Mouse (Mus musculus) right cerebral cortex, adult 18-20 months (tissue): Measurements from ENCODE around the gene Msantd2.

Source experiments
- DNase-seq: peaks from one replicate; pipeline ENCODE4 v3.0.0; 2022; ENCODE audit warnings: mixed read lengths

Msantd2 gene

DNA sequence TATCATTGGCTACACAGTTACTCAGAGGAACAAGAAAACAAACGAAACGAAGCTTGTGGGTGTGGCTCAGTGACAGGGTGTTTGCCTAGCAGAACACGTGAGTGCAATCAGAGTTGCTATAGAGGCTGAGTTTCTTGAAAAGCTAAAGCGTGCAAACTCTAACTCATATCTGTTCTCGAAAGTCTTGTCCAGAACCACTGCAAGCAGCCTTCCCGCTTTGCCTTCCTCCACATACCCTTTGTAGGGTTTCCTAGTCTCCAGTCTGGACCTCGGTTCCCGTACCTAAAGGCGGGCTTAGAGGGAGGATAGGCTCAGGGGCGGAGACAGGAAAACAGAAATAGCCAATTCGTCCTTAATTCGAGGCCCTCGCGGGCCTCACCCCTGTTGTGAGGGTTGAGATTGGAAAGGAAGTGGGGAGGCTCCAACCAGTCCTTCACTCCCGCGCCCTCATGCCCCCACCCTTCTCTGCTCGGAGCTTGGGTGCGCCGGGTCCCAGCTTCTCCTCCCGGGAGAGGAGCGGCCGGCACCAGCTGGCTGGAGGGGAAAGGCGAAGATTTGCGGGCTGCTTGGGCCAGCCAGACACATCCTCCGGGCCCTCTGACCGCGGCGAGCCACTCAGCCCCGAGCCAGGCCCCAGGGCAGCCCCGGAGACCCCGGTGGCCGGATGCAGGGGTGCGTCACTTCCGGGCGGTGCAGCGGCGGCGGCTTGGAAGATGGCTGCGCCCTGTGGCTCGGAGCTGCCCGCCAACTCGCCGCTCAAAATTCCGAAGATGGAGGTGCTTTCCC, at the start of gene Msantd2:
Gene Msantd2, plus strand, starts transcription at position 709 of the 786 bp plus-strand sequence.
- peak; percentile 90 for DNase-seq

DNA sequence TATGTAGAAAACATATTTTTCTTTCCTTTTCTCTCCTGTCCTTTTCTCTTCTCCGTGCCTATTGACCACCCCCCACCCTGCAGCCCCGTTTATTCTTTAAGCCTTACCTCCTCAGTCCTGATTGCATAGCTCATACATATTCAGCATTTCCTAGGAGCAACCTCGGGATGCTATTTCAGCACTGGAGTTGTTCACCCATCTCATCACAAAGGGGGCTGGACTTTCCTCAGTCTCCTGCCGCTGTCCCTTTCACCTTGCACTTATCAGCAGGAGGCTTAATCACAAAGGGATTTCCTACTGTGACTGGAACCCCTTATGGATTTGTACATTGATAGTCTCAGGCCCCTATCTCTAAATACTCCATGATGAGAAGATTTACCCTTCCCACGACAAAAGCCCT, 36.7 kb upstream of the Msantd2 start:
- no peak for DNase-seq

DNA sequence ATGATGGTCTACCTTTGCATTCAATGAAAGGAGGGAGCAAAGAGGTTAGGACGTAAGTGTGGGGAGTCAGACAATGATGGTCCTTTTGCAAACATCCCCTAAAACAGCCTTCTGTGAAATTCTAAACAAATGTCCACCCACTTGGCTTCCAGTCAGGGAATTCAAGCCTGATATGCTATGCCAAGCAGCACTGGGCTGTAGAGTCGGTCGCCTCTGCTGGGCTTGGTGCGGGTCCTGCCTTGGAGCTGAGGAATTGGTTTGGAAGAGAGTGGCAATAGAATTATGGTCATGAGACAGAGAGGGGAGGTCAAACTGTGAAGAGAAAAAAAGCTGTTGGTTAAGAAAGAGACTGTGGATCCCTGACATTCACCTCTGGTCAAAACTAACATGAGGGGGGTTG, 35.8 kb upstream of the Msantd2 start:
- DNase-seq: no peak

DNA sequence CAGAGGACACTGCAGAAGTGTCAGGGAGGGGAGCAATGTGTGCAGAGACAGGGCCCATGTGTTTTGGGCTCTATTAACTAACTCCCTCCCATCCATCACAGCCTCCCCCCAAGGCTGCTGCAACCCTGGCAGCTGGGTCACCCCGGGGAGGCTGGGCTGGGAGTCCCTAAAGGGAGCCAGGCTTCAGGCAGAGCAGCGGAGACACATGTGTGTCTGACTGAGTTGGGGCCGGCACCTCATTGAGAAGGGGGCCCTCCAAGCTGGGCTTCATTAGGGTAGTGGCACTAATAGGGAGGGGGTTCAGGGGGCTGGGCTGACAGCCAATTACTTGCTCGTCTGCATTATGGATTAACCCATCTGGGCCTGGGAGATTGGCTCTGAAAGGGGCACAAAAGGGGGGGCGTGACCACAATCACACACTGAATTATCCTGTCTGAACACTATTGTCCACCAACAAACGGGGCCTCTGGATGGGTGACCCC, 35.1 kb upstream of the Msantd2 start:
- DNase-seq: no peak

DNA sequence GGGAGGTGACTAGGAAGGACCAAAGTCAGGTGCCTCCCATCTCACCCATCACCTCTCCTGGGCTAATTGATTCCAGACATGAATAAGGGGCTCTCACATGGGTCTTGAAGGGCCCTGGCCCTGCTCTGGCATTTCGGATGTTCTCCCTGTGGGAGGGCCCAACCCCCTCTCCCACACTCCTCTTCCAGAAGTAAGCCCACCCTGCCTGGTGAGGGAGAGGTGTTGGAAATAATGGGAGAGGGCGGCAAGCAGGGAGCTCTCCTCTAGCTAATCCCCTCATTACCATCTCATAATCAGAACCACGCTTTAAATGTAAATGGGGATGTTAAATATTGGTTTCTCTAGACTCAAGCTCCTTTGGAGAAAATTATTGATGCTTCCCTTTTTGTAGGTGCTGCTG, 34.1 kb upstream of the Msantd2 start:
- DNase-seq: no peak

DNA sequence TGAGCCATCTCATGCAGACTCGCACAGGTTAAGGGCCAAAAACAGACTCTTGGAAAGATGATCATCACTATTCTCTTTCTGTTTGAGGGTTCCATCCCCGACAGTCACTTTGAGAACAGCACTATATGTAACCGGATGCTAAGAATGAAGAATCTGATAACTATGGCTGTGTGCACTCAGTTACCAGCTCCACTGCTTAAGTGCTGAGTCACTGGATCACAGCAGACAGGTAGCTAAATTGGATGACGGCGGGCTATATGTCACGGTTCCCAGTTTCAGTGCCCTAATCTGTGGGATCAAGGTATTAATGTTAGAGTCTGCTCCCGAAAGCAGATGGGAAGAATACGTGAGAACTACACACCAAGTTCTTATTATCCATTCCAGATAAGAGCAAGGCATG, 33.3 kb upstream of the Msantd2 start:
- no peak for DNase-seq

DNA sequence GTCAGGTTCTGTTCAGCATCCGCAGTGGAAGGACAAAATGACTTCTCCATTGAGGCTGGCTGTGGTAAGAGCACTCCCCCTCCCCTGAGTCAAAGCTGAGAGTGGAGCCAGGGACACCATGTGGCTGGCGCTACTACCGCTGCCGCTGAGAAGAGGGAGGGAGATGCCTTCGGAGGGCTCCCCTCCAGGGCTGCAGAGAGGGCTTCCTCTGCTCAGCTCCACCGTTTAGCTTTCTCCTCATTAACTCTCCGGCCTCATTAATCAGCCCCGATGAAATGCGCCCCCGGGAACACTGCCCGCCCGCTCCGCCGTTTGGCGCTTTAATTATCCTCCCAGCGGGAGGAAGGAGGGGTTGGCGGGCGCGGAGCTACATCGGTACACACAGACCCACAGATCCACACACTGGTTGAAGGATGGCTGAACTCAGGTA, 32.6 kb upstream of the Msantd2 start:
- DNase-seq: peak; percentile 59

DNA sequence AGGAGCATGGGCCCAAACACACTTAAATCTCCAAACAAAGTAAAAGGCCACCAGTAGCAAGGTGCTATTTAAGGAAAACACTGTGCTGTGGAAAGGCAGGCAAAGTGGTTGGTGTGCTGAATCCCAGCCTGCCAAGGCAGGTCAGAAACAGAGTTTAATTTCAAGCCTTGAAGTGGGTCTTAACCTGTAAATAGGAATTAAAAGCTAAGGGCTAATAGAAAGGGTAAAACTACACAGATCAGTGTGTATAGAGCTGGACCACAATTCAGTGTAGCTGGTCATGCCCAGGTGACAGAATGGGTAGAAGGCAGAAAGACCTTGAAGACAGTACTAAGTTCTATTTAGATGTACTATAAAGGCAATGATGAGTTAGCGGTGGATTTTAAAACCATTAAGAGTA, 32.0 kb upstream of the Msantd2 start:
- no peak for DNase-seq

DNA sequence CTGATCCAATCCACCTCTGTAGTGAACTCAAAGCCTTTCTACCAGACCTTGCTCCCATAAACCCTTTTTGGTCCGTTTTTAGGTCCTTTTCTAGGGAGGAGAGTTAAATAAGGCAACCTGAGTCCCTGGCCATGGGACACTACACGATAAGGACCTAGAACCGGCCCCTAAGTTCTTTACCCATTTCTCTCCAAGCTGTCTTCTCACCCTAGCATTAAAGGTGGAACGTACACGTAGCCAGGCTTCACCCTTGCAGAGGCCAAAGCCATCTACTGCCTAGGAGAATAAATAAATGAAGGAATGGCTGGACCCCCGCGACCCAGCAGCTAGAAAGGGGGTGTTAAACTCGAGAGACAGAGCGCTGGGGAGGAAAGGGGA, 29.5 kb upstream of the Msantd2 start:
- no peak for DNase-seq

DNA sequence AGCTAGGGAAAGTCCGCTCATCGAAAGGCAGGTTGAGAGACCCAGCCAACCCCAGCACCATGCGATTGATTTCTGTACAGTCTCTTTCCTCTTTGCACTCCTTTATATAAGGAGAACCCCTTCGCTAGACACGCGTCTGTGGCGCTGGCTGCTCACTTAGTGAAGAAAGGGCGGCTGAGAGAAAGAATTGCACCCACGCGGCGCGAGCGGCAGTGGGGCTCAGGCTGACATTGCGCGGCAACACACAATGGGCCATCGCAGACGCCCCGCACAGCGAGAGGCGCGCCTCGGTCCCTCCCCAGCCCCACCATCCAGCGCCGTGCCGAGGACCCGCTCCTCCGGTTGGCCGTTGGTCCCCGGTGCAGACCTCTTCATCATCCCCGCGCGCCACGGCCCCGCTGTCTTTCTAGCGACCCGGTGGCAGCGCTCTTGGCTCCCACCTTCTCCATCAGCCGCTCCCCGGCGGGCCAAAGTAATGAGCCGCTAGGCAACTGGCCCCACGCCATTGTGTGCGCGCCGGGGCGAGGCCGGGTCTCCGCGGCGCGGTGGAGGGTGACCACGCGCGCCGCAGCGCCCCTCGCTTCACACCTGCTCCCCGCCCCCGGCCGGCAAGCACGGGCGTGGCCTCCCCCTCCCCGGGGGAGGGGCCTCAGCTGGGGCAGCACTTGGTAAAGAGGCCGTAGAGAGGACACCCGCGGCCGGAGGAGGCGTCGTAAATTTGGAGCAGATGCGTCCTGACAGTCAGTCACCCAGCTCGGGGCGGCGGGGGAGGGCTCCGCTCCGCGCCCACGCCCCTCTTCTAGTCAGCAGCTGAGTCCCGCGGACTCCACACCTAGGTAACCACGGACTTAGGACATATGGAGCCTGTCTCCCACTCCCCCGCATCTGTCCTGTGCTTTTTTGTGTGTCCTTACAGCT, 28.8 kb upstream of the Msantd2 start:
- DNase-seq: peak; percentile 68

DNA sequence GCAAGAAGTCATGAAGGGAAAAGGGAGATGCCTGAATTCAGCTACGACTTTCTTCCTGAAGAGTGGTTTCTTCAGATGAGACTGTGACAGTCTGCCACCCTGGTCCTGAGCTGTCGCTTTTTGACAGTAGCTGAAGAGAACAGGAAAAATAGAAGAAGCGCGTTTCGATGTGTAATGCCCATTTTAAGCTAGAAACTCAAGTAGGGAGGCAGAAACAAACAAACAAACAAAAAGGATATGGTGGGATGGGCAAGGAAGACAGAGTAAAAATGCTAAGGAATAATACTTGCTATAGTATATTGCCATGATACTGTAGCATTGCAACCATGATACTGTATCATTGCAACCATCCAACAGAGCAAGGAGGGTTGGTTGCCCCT, 28.2 kb upstream of the Msantd2 start:
- no peak for DNase-seq

DNA sequence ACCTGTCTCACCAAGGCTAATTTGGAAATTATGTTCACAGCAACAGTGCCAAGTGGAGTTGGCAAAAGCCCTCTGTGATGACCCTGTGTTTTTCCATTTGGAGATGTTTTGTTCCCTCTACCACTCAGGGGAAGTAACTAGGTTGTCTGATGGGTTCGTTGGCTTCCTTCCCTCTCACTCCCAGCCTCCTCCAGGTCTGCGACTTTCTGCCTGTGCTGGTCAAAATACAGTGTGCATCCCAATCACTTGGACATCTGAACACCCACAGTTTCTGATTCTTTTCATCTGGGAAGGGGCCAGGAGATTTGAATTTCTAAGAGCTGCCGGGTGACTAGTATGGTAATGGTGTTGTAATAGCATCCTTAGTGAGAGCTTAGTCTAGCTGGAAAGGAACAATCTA, 27.5 kb upstream of the Msantd2 start:
- no peak for DNase-seq

DNA sequence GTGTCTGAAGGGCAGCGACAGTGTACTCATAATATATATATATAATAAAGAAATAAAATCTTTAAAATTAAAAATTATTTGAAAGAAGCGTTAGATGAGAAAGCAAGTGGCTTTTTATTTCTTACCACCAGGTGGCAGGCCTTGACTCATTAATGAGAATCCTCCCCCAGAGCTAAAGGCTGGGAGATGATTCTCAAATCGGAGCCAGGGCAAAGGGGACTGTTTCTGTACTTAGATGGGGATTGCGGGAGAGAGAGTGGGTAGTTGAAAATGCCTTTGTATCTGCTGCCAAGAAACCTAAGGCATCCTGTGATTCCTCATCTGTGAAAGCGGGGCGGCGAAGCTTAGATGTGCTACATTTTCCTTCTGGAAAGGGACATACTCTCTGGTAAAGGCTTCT, 26.4 kb upstream of the Msantd2 start:
- DNase-seq: peak; percentile 46

DNA sequence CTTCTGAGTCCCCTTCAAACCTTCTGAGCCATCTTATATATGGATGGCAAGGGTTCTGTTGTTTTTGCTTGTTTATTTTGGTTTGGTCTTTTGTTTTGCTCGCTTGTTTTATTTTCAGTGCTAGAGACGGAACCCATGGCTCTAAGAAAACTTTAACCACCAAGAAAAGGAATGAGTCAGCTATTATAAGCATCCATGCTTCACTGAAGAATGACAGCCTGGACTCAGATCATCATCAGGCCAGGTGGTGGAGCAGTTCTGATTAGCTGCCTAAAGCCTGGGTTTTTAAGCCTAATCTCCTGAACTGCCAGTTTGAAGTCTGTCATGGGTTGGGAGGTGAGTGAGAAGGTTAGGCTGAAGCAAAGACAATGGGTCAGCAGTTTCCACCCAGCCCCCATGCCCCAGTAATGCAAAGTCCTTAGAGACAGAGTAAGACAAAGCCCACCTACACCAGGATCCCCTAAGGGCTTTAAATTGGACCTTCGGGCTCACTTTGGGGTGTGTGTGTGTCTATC, 15.5 kb upstream of the Msantd2 start:
- DNase-seq: no peak

DNA sequence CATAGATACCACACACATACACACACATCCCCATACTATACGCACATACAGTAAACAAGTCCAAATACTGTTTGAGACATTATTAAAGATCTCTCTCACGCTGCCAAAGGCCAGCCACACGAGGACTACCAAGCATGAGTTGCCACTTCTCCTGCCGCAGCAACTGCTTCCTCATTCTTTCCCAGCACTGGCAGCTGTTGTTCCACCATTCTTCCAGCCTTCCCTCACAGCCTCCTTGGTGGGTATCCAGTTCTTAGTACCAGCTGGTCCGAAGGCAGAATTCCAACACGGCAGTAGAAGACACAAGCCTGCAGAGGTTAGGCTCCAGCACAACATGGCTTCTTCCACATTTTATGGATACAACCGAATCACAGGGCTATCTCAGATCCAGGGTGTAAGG, 14.2 kb upstream of the Msantd2 start:
- DNase-seq: peak; percentile 48

DNA sequence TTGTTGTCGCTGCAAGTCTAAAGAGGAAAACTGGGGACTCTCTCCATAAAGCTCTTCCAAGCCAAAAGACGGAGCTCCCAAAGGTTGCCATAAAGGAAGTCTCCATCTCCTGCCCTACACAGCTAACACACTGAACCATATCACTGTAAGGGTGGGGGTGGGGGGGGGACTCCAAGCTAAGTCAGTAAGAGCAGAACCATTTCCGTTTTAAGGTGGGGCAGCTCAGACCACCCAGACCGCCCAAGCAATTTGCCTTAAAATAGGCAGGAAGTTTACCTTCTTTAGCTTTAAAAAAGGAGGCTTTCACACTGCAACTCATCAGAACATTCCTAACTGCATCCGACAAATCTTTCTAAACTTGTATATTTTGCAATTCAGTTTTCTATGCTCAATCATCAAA, 4.0 kb upstream of the Msantd2 start:
- DNase-seq: no peak

DNA sequence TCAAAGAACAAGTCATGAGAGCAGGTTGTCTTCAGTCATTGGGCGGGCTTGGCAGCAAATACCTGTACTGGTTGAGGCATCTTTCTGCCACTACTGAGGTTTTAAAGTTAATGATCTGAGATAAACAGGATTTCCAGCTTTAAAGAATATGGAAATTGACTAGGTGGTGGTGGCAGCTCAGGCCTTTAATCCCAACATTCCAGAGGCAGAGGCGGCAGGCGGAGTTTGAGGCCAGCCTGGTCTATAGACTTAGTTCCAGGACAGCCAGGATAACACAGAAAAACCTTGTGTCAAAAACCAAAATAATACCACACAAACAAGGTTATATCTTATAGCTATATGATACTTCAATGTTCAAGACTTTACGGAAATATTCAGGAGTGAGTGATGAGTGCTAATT, 1.1 kb upstream of the Msantd2 start:
- DNase-seq: no peak

DNA sequence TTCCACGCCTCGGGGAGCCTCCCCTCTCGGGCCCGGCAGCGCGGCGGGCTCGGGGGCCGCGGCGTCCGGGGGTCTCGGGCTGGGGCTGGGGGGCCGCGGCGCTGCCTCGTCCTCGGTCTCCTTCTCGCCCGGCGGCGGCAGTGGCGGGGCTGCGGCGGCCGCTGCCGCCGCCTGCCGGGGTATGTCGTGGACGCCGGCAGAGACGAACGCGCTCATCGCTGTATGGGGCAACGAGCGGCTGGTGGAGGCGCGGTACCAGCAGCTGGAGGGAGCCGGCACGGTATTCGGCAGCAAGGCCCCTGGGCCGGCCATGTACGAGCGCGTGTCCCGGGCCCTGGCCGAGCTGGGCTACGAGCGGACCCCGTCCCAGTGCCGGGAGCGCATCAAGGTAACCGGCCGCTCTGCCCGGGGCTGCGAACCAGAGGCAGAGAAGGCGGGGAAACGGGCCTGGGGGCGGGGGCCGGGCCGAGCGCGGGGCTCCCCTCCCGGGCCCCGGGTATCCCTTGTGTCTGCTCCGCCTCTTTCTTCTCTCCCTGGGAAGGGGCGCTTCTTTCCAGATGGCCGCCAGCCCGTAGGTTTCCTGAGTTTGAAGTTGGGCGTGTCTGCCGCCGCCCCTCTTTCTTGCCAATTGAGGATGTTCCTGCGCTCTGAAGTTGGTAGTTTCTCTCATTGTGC, 464 bp downstream of the Msantd2 start:
- DNase-seq: peak; percentile 38

DNA sequence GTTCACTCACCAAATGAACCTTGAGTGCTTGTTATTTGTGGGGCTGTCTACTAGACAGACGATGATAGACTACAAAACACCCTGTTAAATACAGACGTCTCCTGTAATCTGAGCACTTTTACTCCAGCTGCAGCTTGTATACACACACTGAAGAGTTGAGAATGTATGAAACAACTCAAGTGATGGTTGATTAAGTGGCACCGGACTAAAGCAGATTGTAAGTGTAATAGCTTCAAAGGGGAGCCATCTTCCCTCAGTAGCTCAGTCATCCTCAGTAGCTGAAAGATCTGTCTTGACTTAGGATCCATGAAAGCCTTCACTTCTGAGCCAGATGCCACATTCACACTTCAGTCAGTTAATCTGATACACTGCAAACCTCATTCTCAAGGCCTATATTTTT, 6.6 kb downstream of the Msantd2 start:
- DNase-seq: no peak

DNA sequence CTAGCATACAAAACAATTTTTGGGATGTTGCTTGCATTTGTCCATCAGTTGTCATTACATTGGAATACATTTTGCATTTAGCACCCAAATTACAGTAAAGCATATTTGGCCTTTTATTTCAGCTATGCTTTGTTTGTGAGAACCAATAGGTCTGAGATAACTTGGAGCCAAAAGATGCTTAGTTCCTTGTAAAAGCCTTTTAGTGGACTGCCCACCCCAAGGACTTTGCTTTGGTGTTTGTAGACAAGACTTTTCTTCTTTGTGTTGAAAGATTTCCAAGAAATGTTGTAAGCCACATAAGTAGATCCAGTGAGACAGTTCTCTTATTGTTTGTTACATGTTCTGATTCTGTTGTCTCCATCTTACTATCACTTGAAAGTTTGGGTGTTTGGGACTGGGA, 7.2 kb downstream of the Msantd2 start:
- DNase-seq: no peak

DNA sequence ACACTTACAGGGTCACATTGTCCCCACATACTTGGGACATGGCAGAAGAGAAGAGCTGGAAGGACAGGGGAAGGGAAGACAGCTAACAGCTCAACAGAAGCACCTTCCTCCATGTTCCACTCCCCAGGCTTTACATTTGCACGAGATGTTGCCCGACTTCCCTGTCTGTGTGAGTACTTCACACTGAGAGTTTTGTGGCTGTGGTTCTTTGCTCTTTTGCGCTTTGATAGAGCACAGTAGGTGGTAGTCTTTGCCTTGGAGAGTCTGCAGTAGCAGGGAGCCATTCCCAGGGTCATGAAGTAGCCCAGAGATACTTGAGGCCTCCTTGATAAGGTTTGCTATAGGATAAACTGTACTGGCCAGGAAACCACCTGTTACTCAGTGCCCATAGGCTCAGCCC, 11.1 kb downstream of the Msantd2 start:
- no peak for DNase-seq

DNA sequence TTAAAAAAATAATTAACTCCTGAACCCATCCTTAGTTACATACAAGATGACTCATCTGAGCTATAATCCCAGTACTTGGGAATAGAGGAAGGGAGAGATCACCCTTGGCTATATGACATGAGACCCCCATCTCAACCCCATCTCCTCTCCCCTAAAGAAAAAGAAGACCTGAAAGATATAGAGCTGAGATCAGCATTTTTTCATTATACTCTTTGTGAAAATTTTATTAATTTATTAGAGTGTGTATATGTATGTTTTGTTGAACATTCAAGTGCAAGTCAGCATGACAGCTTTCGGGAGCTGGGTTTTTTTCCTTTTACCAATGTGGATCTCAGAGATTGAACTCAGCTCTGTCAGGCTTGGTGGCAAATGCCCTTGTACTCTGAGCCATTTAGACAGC, 12.1 kb downstream of the Msantd2 start:
- no peak for DNase-seq

DNA sequence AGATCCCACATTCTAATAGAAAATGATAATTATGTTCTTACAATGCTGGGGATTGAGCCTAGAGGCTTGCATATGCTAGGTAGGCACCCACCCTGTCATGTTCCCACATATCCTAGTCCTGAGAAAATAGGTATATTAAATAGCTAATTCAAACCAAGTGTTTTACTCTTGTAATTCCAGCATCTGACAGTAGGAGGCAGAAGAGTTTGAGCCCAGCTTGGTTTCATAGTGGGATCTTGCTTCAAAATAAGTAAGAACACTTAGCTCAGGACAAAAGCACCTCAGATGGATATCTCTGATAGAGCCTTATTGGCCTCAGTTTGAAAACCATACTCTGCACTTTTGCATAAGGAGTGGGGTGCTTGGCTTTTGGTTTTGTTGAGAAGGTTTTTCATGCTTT, 15.2 kb downstream of the Msantd2 start:
- no peak for DNase-seq
